8 mouse cellular contexts compared by ENCODE assay signal in the genomic region with DNA sequence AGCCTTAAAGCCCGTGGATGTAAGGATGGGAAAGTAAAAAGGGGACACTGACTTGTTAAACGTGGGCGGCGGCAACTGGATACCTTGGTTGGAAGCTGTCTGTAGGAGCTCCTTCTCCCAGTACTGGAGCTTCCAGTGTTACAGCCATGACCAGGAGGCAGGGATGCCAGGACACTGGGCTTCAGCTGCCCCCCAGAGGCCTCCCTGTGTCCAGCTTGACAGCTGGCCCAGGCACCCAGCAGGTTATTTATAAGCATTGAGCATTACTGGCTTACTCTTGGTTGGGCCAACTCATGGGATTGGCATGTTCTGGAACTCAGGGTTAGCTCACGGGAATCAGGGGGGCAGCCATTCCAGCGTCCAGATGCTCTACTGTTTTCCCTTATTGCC. TPM values are rescaled to one million over a fixed set of nuclear protein-coding genes. Genes with fewer than 3 reads are reported as not detected.
A peak's percentile ranks its signal among the peaks of the same experiment; 100 is the strongest.
DNase-seq lines count a peak whose midpoint lies in the region; ATAC-seq and TF ChIP-seq lines count a peak whose summit lies in the region.

No protein-coding gene starts in this region.

- 39% methylated on average over 6 of the region's 6 CpGs for WGBS in liver, adult 2 months
- 18% methylated on average over 6 of the region's 6 CpGs for WGBS in heart, embryonic 11.5 days (ENCODE audit: insufficient replicate concordance)
- WGBS in kidney, embryonic 16.5 days, result 20% methylated on average over 6 of the region's 6 CpGs

- 0 out of 2 replicates have a peak, but pooled peaks have one; percentile 41 for ATAC-seq in heart, embryonic 11.5 days (replicated peaks; ENCODE audit: insufficient number of reproducible peaks, low FRiP score, low TSS enrichment)
- peak; percentile 50 for ATAC-seq in kidney, embryonic 16.5 days (ENCODE audit: low FRiP score, low TSS enrichment)

- no peaks in the 10 kb centered on the region for H3K79me2 ChIP-seq in liver, adult 2 months (ENCODE audit: control insufficient read depth, insufficient read depth, low read length)

- TF ChIP-seq POLR2A in liver, adult 2 months (IDR thresholded peaks at IDR 0.05; ENCODE audit: extremely low read depth, insufficient read depth, low read length), result no peak

- no peaks in the 10 kb centered on the region for H3K27me3 ChIP-seq in liver, adult 2 months (ENCODE audit: control insufficient read depth, insufficient read depth, low read length)
- H3K27me3 ChIP-seq in heart, embryonic 11.5 days (ENCODE audit: control insufficient read depth, insufficient read depth, low read length), result peaks cover 33% of the 10 kb centered on the region
- peaks cover 23% of the 10 kb centered on the region for H3K27me3 ChIP-seq in kidney, embryonic 16.5 days (ENCODE audit: insufficient read depth, low read length)

- peak overlapping the region; percentile 73 for H3K4me2 ChIP-seq in heart, embryonic 11.5 days
- peak overlapping the region; percentile 86 for H3K4me2 ChIP-seq in kidney, embryonic 16.5 days (replicated peaks; ENCODE audit: low read depth, low read length)

- H3K4me1 ChIP-seq in liver, adult 2 months (ENCODE audit: control insufficient read depth, insufficient read depth, low read length), result peaks cover 3% of the 10 kb centered on the region; the same call in 1 of the 2 replicates
- H3K4me1 ChIP-seq in heart, embryonic 11.5 days (ENCODE audit: control insufficient read depth, insufficient read depth, low read length), result peaks cover 5% of the 10 kb centered on the region; the same call in 1 of the 2 replicates
- H3K4me1 ChIP-seq in kidney, embryonic 16.5 days (ENCODE audit: insufficient read depth, low read length), result peaks cover 8% of the 10 kb centered on the region

- no peak overlapping the region for H3K4me3 ChIP-seq in liver, adult 2 months (ENCODE audit: insufficient read depth, low read depth, low read length)
- H3K4me3 ChIP-seq in heart, embryonic 11.5 days (ENCODE audit: low read depth, low read length), result peak overlapping the region; percentile 49
- H3K4me3 ChIP-seq in kidney, embryonic 16.5 days (ENCODE audit: low read length), result peak overlapping the region; percentile 46

- no peaks in the 10 kb centered on the region for H3K36me3 ChIP-seq in liver, adult 2 months (ENCODE audit: control insufficient read depth, insufficient read depth, low read length)
- H3K36me3 ChIP-seq in heart, embryonic 11.5 days (ENCODE audit: control insufficient read depth, insufficient read depth, low read length), result no peaks in the 10 kb centered on the region
- no peaks in the 10 kb centered on the region for H3K36me3 ChIP-seq in kidney, embryonic 16.5 days (ENCODE audit: insufficient read depth, low read length)

- no peak for DNase-seq in liver, adult 2 months (ENCODE audit: extremely low read depth, low read depth, low spot score)
- no peak for DNase-seq in liver
- peak; percentile 50 to 66 for DNase-seq in lung, postnatal 4 days
- no peak for DNase-seq in MN1 (ENCODE audit: low spot score)
- DNase-seq in testis, postnatal 10 days (ENCODE audit: low spot score), result no peak
- DNase-seq in testis, postnatal 14 days (ENCODE audit: low spot score), result no peak

- no peak overlapping the region for H3K27ac ChIP-seq in liver, adult 2 months (replicated peaks; ENCODE audit: insufficient read depth, low read depth, low read length)
- H3K27ac ChIP-seq in heart, embryonic 11.5 days (ENCODE audit: low read depth, low read length), result no peak overlapping the region
- no peak overlapping the region for H3K27ac ChIP-seq in kidney, embryonic 16.5 days (ENCODE audit: low read length)

- TF ChIP-seq CTCF in liver, adult 2 months (IDR thresholded peaks at IDR 0.05; ENCODE audit: low read depth, low read length), result no peak

- H3K9ac ChIP-seq in liver, adult 2 months (ENCODE audit: low read depth, low read length), result peak overlapping the region; percentile 32; the same call in 1 of the 2 replicates
- H3K9ac ChIP-seq in heart, embryonic 11.5 days (ENCODE audit: low read depth, low read length), result peak overlapping the region; percentile 69
- peak overlapping the region; percentile 63 for H3K9ac ChIP-seq in kidney, embryonic 16.5 days (replicated peaks; ENCODE audit: low read length)

- H3K9me3 ChIP-seq in heart, embryonic 11.5 days (replicated peaks; ENCODE audit: control insufficient read depth, low read length), result no peaks in the 10 kb centered on the region
- no peaks in the 10 kb centered on the region for H3K9me3 ChIP-seq in kidney, embryonic 16.5 days (ENCODE audit: low read length)

RNA-seq across cellular contexts. Expression of gene P2rx5, which starts 0.6 kb away (rescaled TPM):
- 0.09 TPM in 1 of 2 replicates, not detected in the other for total RNA-seq in liver, adult 2 months (2014; rRNA removed)
- polyA plus RNA-seq in liver, adult 2 months (2012; rRNA removed), result 0.06 TPM in 1 of 2 replicates, not detected in the other
- polyA plus RNA-seq in heart, embryonic 11.5 days (2014; fragmentation: Nextera tagmentation; extraction: Ambion mirVana), result 0.65 and 0.97 TPM in 2 replicates
- 0.81 TPM in 2 replicates for polyA plus RNA-seq in kidney, embryonic 16.5 days (2015; fragmentation: Nextera tagmentation; extraction: Ambion mirVana)

RNA-seq across cellular contexts. Expression of gene Emc6, which starts 16.0 kb away (rescaled TPM):
- total RNA-seq in liver, adult 2 months (2014; rRNA removed), result 80.9 and 90.9 TPM in 2 replicates
- 63.8 and 74.6 TPM in 2 replicates for polyA plus RNA-seq in liver, adult 2 months (2012; rRNA removed)
- polyA plus RNA-seq in heart, embryonic 11.5 days (2014; fragmentation: Nextera tagmentation; extraction: Ambion mirVana), result 94.3 and 112 TPM in 2 replicates
- polyA plus RNA-seq in kidney, embryonic 16.5 days (2015; fragmentation: Nextera tagmentation; extraction: Ambion mirVana), result 121 and 123 TPM in 2 replicates

RNA-seq across cellular contexts. Expression of gene Tax1bp3, which starts 16.1 kb away (rescaled TPM):
- 11.5 and 13.2 TPM in 2 replicates for total RNA-seq in liver, adult 2 months (2014; rRNA removed)
- polyA plus RNA-seq in liver, adult 2 months (2012; rRNA removed), result 16.6 and 19.4 TPM in 2 replicates
- 264 and 272 TPM in 2 replicates for polyA plus RNA-seq in heart, embryonic 11.5 days (2014; fragmentation: Nextera tagmentation; extraction: Ambion mirVana)
- 231 and 251 TPM in 2 replicates for polyA plus RNA-seq in kidney, embryonic 16.5 days (2015; fragmentation: Nextera tagmentation; extraction: Ambion mirVana)

RNA-seq across cellular contexts. Expression of gene Haspin, which starts 22.7 kb away (rescaled TPM):
- 0.55 and 0.60 TPM in 2 replicates for total RNA-seq in liver, adult 2 months (2014; rRNA removed)
- polyA plus RNA-seq in liver, adult 2 months (2012; rRNA removed), result 0.12 and 0.26 TPM in 2 replicates
- polyA plus RNA-seq in heart, embryonic 11.5 days (2014; fragmentation: Nextera tagmentation; extraction: Ambion mirVana), result 11.2 and 12.0 TPM in 2 replicates
- 16.9 and 18.5 TPM in 2 replicates for polyA plus RNA-seq in kidney, embryonic 16.5 days (2015; fragmentation: Nextera tagmentation; extraction: Ambion mirVana)

RNA-seq across cellular contexts. Expression of gene Ctns, which starts 38.0 kb away (rescaled TPM):
- 11.5 and 15.6 TPM in 2 replicates for total RNA-seq in liver, adult 2 months (2014; rRNA removed)
- 13.1 and 16.6 TPM in 2 replicates for polyA plus RNA-seq in liver, adult 2 months (2012; rRNA removed)
- polyA plus RNA-seq in heart, embryonic 11.5 days (2014; fragmentation: Nextera tagmentation; extraction: Ambion mirVana), result 12.7 and 14.9 TPM in 2 replicates
- polyA plus RNA-seq in kidney, embryonic 16.5 days (2015; fragmentation: Nextera tagmentation; extraction: Ambion mirVana), result 21.5 and 22.4 TPM in 2 replicates

Comparison
In these comparisons a context has a peak if more than half of its experiments do, and no peak if none do; other contexts are left out.
1. DNase-seq: peak in lung, postnatal 4 days (2 of 2); none in liver, adult 2 months (single experiment), liver (single experiment), MN1 (single experiment), testis, postnatal 10 days (single experiment) and testis, postnatal 14 days (single experiment).
2. RNA of gene Tax1bp3, which starts 16.1 kb away (polyA plus RNA-seq): 264 to 272 TPM in heart, embryonic 11.5 days and 231 to 251 TPM in kidney, embryonic 16.5 days; 16.6 to 19.4 TPM in liver, adult 2 months; every median in the first group is over 10 times any median in the second.
3. Peak in every context shown above with its lines, with median percentiles within 50 percentile points of each other: H3K9ac ChIP-seq.